Mouse (Mus musculus): ENCODE measurements around the gene Gm525.
A peak's percentile ranks its signal among the peaks of the same experiment; 100 is the strongest.
"Not testable (repeated sequence)": the region's sequence is repeated elsewhere in the genome, so short reads cannot be mapped to it uniquely, and the experiment has no call there.

Gm525 gene

GRCm38 (mm10) chr11:89097292-89097691 is 23.7 kb downstream of the Gm525 start:
- not testable (repeated sequence) for DNase-seq (ENCODE audit: low spot score in 2 of 2)

- DNase-seq (ENCODE audit: low spot score in 2 of 2): no peak
Observed at GRCm38 (mm10) chr11:89098083-89098835, 24.6 kb downstream of the Gm525 start.

- DNase-seq (ENCODE audit: low spot score in 2 of 2): no peak
Observed at GRCm38 (mm10) chr11:89098930-89099329, 25.3 kb downstream of the Gm525 start.

GRCm38 (mm10) chr11:89100403-89100802 is 26.8 kb downstream of the Gm525 start:
- peak; percentile 83 to 84 for DNase-seq (ENCODE audit: low spot score in 2 of 2)

- peak; percentile 79 to 87 for DNase-seq (ENCODE audit: low spot score in 2 of 2)
Observed at GRCm38 (mm10) chr11:89100826-89101321, 27.2 kb downstream of the Gm525 start.

GRCm38 (mm10) chr11:89103166-89103565 is 29.5 kb downstream of the Gm525 start:
- DNase-seq (ENCODE audit: low spot score in 2 of 2): peak; percentile 42 to 65

- peak in 1 of 2 experiments; percentile 37 for DNase-seq (ENCODE audit: low spot score in 2 of 2)
Observed at GRCm38 (mm10) chr11:89105211-89105610, 31.6 kb downstream of the Gm525 start.

GRCm38 (mm10) chr11:89105823-89106222 is 32.2 kb downstream of the Gm525 start:
- no peak for DNase-seq (ENCODE audit: low spot score in 2 of 2)

GRCm38 (mm10) chr11:89107180-89107807 is 33.7 kb downstream of the Gm525 start:
- DNase-seq (ENCODE audit: low spot score in 2 of 2): no peak

- no peak for DNase-seq (ENCODE audit: low spot score in 2 of 2)
Observed at GRCm38 (mm10) chr11:89124411-89124810, 50.8 kb downstream of the Gm525 start.

GRCm38 (mm10) chr11:89130856-89131255 is 57.2 kb downstream of the Gm525 start:
- no peak for DNase-seq (ENCODE audit: low spot score in 2 of 2)

GRCm38 (mm10) chr11:89132406-89132805 is 58.8 kb downstream of the Gm525 start:
- no peak for DNase-seq (ENCODE audit: low spot score in 2 of 2)

GRCm38 (mm10) chr11:89134211-89134610 is 60.6 kb downstream of the Gm525 start:
- DNase-seq (ENCODE audit: low spot score in 2 of 2): no peak

GRCm38 (mm10) chr11:89137915-89138314 is 64.3 kb downstream of the Gm525 start:
- DNase-seq (ENCODE audit: low spot score in 2 of 2): no peak

Measured in heart, adult 9 months (tissue).